Mouse (Mus musculus) heart, adult 2 months (tissue): Measurements from ENCODE around the gene Hmgn1.

Experiments used
- EP300 ChIP-seq: fragments of 200-500 bp; IDR thresholded peaks from 2 replicates; pipeline ENCODE4 v1.6.1; 2011; ENCODE audit warnings: low read depth, low read length, control low read depth; ENCODE audit not compliant: insufficient read depth
- POLR2A ChIP-seq: fragments of 200-500 bp; IDR thresholded peaks from 2 replicates; pipeline ENCODE4 v1.6.1; 2011; ENCODE audit warnings: mild to moderate bottlenecking, low read depth, low read length, control low read depth; ENCODE audit not compliant: insufficient read depth

- TF ChIP-seq EP300, result no peak
- no peak for TF ChIP-seq POLR2A
Measured at GRCm38 (mm10) chr16:96087001-96087400, 40.5 kb downstream of the Hmgn1 start.
